Mouse (Mus musculus): ENCODE measurements around the gene Nme7. TPM values are rescaled to one million over a fixed set of nuclear protein-coding genes. Genes with fewer than 3 reads are reported as not detected.

Nme7 gene
- polyA plus RNA-seq, 1 experiment: 14.8 TPM

DNA sequence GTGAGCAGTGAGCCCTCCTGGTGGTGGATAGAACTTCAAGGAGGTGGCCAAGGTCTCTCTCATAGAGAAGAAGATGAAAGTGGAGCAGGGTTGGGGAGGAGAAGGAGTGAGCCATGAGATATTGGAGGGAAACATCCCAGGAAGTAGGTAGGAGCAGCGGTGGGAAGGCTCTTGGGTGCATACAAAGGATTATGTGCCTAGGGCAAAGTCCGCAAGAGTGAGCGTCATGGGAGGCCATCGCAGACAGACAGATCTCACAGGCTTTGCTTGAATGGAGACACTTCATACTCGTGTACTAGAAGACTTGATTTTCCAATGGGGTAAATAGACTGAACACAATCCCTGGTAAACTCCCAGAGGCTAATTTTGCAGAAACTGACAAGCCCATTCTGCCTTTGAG lies 14.6 kb downstream of the Nme7 start:
- 63% methylated on average over 5 of the region's 5 CpGs for WGBS
- Histone ChIP-seq H3K36me3 (ENCODE audit: control insufficient read depth, insufficient read depth, low read length) (no peaks in the 10 kb centered on the region), H3K4me1 (ENCODE audit: control insufficient read depth, insufficient read depth, low read length) (peaks cover 19% of the 10 kb centered on the region; the same call in 1 of the 2 replicates), H3K27ac (ENCODE audit: insufficient read depth, low read depth, low read length) (no peak overlapping the region), H3K4me3 (ENCODE audit: insufficient read depth, low read depth, low read length) (no peak overlapping the region), H3K27me3 (replicated peaks; ENCODE audit: control insufficient read depth, insufficient read depth, low read length) (no peaks in the 10 kb centered on the region)
- peak; percentile 57 for DNase-seq
- TF ChIP-seq POLR2A (IDR thresholded peaks at IDR 0.05; ENCODE audit: low read depth, low read length): no peak
- TF ChIP-seq CTCF (conservative IDR thresholded peaks at IDR 0.05; ENCODE audit: insufficient read depth, insufficient read length, low read depth, low read length): no peak

DNA sequence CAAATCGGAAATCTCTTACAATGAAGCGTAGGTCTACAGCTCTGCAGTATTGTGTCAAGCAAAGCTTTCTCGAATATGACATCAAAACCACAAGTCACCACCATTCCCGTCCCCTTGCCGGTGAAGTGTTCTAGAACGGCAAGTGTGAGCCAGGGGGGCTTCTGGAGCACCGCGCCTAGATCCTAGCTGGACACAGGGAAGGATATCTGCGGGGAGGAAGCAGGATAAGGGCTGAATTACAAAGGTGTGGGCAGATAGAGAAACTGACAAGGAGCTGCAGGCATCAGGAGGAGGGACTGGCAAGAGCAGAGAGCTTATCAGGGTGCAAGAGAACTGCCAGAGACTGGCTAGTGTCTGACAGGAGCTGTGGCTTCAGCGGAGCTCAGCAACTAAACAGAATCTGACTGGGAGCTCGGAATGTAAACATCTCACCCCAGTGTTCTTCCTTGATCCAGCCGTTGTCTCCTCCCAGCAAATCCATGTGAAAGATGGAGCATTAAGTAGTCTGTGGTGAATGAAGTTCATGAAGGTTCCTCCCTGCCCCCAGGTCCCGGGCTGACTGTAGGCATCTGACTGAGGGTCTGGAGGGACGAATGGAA lies 15.7 kb downstream of the Nme7 start:
- Histone ChIP-seq H3K4me3 (ENCODE audit: insufficient read depth, low read depth, low read length) (no peak overlapping the region), H3K27me3 (replicated peaks; ENCODE audit: control insufficient read depth, insufficient read depth, low read length) (no peaks in the 10 kb centered on the region), H3K36me3 (ENCODE audit: control insufficient read depth, insufficient read depth, low read length) (no peaks in the 10 kb centered on the region), H3K4me1 (ENCODE audit: control insufficient read depth, insufficient read depth, low read length) (peaks cover 19% of the 10 kb centered on the region; the same call in 1 of the 2 replicates), H3K27ac (ENCODE audit: insufficient read depth, low read depth, low read length) (no peak overlapping the region)
- no peak for DNase-seq
- no peak for TF ChIP-seq CTCF (conservative IDR thresholded peaks at IDR 0.05; ENCODE audit: insufficient read depth, insufficient read length, low read depth, low read length)
- no peak for TF ChIP-seq POLR2A (IDR thresholded peaks at IDR 0.05; ENCODE audit: low read depth, low read length)
- WGBS: 87% methylated on average over 14 of the region's 14 CpGs

DNA sequence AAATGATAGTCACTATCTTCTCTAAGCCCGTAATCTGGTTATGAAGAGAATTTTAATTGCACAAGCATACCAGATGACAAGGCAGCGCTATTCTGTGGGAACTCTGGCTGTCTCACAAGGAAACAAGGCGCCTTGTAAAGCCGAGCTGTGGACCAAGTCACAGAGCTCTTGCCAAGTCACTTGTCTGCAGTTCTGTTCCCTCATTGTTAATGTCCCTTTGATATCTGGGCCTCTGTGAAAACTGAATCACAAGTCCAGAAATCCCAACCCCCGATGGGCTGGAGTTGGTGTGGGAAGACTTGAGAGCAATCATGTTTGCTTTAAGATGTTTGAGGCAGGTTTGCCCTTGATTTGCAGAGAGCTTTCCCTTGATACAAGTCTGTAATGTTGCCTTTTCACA lies 16.8 kb downstream of the Nme7 start:
- TF ChIP-seq POLR2A (IDR thresholded peaks at IDR 0.05; ENCODE audit: low read depth, low read length) (no peak), CTCF (conservative IDR thresholded peaks at IDR 0.05; ENCODE audit: insufficient read depth, insufficient read length, low read depth, low read length) (no peak)
- DNase-seq: peak; percentile 25
- Histone ChIP-seq H3K27ac (ENCODE audit: insufficient read depth, low read depth, low read length) (peak overlapping the region; percentile 62), H3K27me3 (replicated peaks; ENCODE audit: control insufficient read depth, insufficient read depth, low read length) (no peaks in the 10 kb centered on the region), H3K4me3 (ENCODE audit: insufficient read depth, low read depth, low read length) (no peak overlapping the region), H3K36me3 (ENCODE audit: control insufficient read depth, insufficient read depth, low read length) (no peaks in the 10 kb centered on the region), H3K4me1 (ENCODE audit: control insufficient read depth, insufficient read depth, low read length) (peaks cover 19% of the 10 kb centered on the region; the same call in 1 of the 2 replicates)
- 66% methylated on average over 5 of the region's 5 CpGs for WGBS

DNA sequence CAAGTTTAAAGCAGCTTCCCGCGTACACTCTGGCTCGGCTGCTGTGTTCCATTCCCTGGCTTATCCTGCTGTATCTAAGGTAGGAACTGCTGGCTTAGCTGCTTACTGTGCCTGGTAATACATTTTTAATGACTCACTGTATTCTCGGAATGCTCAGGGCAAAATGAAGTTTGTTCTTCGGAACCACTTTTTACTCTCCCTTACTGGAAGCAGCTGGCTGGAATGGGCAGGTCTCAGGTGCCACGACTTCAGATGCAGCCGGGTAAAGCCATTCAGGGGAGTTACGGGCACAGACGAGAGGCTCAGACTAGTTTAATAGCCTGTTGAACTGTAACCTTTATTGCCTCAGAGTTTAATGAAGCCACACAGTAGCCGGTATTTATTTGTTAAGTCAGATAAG lies 17.5 kb downstream of the Nme7 start:
- peak; percentile 95 for DNase-seq
- no peak overlapping the region for H3K4me3 ChIP-seq (ENCODE audit: insufficient read depth, low read depth, low read length)
- 39% methylated on average over 10 of the region's 10 CpGs for WGBS
- H3K27me3 ChIP-seq (replicated peaks; ENCODE audit: control insufficient read depth, insufficient read depth, low read length): no peaks in the 10 kb centered on the region
- TF ChIP-seq CTCF (conservative IDR thresholded peaks at IDR 0.05; ENCODE audit: insufficient read depth, insufficient read length, low read depth, low read length) (no peak), POLR2A (IDR thresholded peaks at IDR 0.05; ENCODE audit: low read depth, low read length) (no peak)
- H3K27ac ChIP-seq (ENCODE audit: insufficient read depth, low read depth, low read length): peak overlapping the region; percentile 62
- H3K4me1 ChIP-seq (ENCODE audit: control insufficient read depth, insufficient read depth, low read length): peaks cover 19% of the 10 kb centered on the region; the same call in 1 of the 2 replicates
- H3K36me3 ChIP-seq (ENCODE audit: control insufficient read depth, insufficient read depth, low read length): no peaks in the 10 kb centered on the region

DNA sequence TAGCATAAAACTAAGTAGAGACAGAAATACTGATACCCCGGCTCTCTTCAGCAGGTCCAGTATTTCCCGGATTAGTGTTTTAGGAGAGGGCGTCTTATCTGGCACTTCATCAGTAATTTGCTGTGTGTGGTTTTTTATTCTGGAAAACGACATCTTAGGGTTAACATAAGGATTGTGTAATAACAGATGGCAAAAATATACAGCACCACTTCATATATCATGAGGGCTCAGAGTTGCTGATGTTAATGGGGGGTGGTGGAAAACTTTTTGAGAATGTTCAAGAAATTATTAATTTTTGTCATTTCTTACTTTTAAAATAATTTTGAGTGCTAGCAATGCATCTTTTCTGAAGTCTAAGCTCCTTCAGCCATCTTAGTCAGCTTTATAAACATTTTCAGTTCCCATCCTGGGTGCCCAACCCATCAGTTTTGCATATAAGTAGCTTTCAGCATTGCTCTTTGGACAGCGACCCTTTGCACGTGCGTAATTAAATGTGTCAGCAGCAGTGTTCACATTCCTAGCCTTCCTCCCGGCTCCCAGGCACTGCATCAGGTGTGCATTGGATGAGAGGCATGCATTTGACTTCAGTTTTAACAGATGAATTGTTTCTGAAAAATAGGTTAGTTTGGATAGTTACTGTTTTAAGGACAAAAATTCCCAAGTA lies 19.2 kb downstream of the Nme7 start:
- no peaks in the 10 kb centered on the region for H3K27me3 ChIP-seq (replicated peaks; ENCODE audit: control insufficient read depth, insufficient read depth, low read length)
- no peaks in the 10 kb centered on the region for H3K36me3 ChIP-seq (ENCODE audit: control insufficient read depth, insufficient read depth, low read length)
- WGBS: 60% methylated on average over 8 of the region's 8 CpGs
- TF ChIP-seq CTCF (conservative IDR thresholded peaks at IDR 0.05; ENCODE audit: insufficient read depth, insufficient read length, low read depth, low read length) (no peak), POLR2A (IDR thresholded peaks at IDR 0.05; ENCODE audit: low read depth, low read length) (no peak)
- H3K4me1 ChIP-seq (ENCODE audit: control insufficient read depth, insufficient read depth, low read length): peaks cover 20% of the 10 kb centered on the region; the same call in 1 of the 2 replicates
- H3K4me3 ChIP-seq (ENCODE audit: insufficient read depth, low read depth, low read length): no peak overlapping the region
- no peak overlapping the region for H3K27ac ChIP-seq (ENCODE audit: insufficient read depth, low read depth, low read length)
- DNase-seq: peak; percentile 32

DNA sequence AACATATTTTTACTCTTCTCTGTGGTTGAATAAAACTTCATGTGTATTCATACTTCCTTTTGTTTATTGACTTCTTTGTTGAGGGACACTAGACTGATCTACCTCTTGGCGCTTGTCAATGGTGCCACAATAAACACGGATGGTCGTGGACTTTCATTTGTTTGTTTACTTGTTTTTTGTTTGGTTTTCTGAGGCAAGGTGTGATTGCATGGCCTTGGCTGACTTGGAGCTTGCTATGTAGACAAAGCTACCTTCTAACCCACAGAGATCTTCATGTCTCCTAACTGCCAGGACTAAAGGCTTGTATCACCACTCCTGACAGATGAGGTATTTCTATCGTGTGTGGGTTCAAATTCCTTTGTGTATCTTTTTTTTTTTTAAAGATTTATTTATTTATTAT lies 20.3 kb downstream of the Nme7 start:
- DNase-seq: no peak
- WGBS: 78% methylated on average over 4 of the region's 4 CpGs
- TF ChIP-seq POLR2A (IDR thresholded peaks at IDR 0.05; ENCODE audit: low read depth, low read length) (no peak), CTCF (conservative IDR thresholded peaks at IDR 0.05; ENCODE audit: insufficient read depth, insufficient read length, low read depth, low read length) (no peak)
- peaks cover 19% of the 10 kb centered on the region; the same call in 1 of the 2 replicates for H3K4me1 ChIP-seq (ENCODE audit: control insufficient read depth, insufficient read depth, low read length)
- H3K36me3 ChIP-seq (ENCODE audit: control insufficient read depth, insufficient read depth, low read length): no peaks in the 10 kb centered on the region
- H3K27ac ChIP-seq (ENCODE audit: insufficient read depth, low read depth, low read length): no peak overlapping the region
- H3K4me3 ChIP-seq (ENCODE audit: insufficient read depth, low read depth, low read length): no peak overlapping the region
- no peaks in the 10 kb centered on the region for H3K27me3 ChIP-seq (replicated peaks; ENCODE audit: control insufficient read depth, insufficient read depth, low read length)

DNA sequence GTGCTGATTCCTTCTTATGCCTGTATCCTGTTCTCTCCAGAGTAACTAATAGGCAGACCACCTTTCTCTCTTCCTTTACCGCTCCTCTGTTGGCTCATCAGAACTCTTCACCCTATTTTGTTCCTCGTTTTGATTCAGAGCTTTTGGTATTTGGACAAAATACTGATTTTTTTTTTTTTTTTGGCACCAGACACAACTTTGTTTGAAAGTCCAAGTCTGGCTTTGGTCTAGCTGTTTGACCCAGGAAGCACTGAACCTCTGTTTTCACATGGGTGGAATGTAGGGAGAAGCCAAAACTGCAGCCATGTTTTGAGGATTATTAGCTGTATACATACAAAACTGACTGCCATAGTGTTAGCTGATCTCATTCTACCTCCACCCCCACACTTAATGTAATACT lies 21.0 kb downstream of the Nme7 start:
- WGBS: 55% methylated on average over 2 of the region's 2 CpGs
- Histone ChIP-seq H3K4me3 (ENCODE audit: insufficient read depth, low read depth, low read length) (no peak overlapping the region), H3K27ac (ENCODE audit: insufficient read depth, low read depth, low read length) (peak overlapping the region; percentile 30), H3K4me1 (ENCODE audit: control insufficient read depth, insufficient read depth, low read length) (peaks cover 18% of the 10 kb centered on the region; the same call in 1 of the 2 replicates), H3K36me3 (ENCODE audit: control insufficient read depth, insufficient read depth, low read length) (no peaks in the 10 kb centered on the region), H3K27me3 (replicated peaks; ENCODE audit: control insufficient read depth, insufficient read depth, low read length) (no peaks in the 10 kb centered on the region)
- peak; percentile 58 for DNase-seq
- no peak for TF ChIP-seq CTCF (conservative IDR thresholded peaks at IDR 0.05; ENCODE audit: insufficient read depth, insufficient read length, low read depth, low read length)
- TF ChIP-seq POLR2A (IDR thresholded peaks at IDR 0.05; ENCODE audit: low read depth, low read length): no peak

Measured in kidney, adult 2 months (tissue).